Mouse (Mus musculus) midbrain, postnatal 0 days (tissue): ENCODE results near the gene Stab2. TPM values are rescaled to one million over a fixed set of nuclear protein-coding genes. Genes with fewer than 3 reads are reported as not detected.

ENCODE experiments used
- ATAC-seq: fragments of 200-750 bp; cut with Nextera tagmentation; 2 replicates; pipeline ENCODE4 v1.8.0; 2017; ENCODE audit warnings: moderate number of reproducible peaks, mild to moderate bottlenecking, moderate TSS enrichment, moderate library complexity; ENCODE audit not compliant: low FRiP score
- DNase-seq: peaks from one replicate; pipeline ENCODE4 v3.0.0-alpha.2; 2015; ENCODE audit warnings: low spot score
- H3K27ac ChIP-seq: fragments of 300-500 bp; sonication (generic); 2 replicates; pipeline ENCODE4 v1.5.1; 2014; ENCODE audit warnings: low read depth, mild to moderate bottlenecking, low read length, mixed read lengths
- H3K27me3 ChIP-seq: fragments of 300-500 bp; sonication (generic); 2 replicates; pipeline ENCODE4 v1.6.1; 2014; ENCODE audit warnings: low read length, control low read depth, mixed read lengths; ENCODE audit not compliant: insufficient read depth
- H3K36me3 ChIP-seq: fragments of 300-500 bp; sonication (generic); 2 replicates; pipeline ENCODE4 v1.6.1; 2014; ENCODE audit warnings: low read length, control low read depth, mixed read lengths; ENCODE audit not compliant: insufficient read depth
- H3K4me1 ChIP-seq: fragments of 300-500 bp; sonication (generic); 2 replicates; pipeline ENCODE4 v1.6.1; 2014; ENCODE audit warnings: mild to moderate bottlenecking, control low read depth, antibody characterized with exemption, low read length, mixed read lengths; ENCODE audit not compliant: insufficient read depth
- H3K4me2 ChIP-seq: fragments of 300-500 bp; sonication (generic); 2 replicates; pipeline ENCODE4 v1.6.1; 2014; ENCODE audit warnings: low read depth, mild to moderate bottlenecking, low read length, mixed read lengths; ENCODE audit not compliant: poor library complexity, severe bottlenecking
- H3K4me3 ChIP-seq: fragments of 300-500 bp; sonication (generic); 2 replicates; pipeline ENCODE4 v1.5.1; 2014; ENCODE audit warnings: low read depth, mild to moderate bottlenecking, low read length, moderate library complexity
- H3K9ac ChIP-seq: fragments of 300-500 bp; sonication (generic); replicated peaks from 2 replicates; pipeline ENCODE4 v1.6.1; 2014; ENCODE audit warnings: mild to moderate bottlenecking, low read length, moderate library complexity, mixed read lengths; ENCODE audit not compliant: poor library complexity, severe bottlenecking
- H3K9me3 ChIP-seq: fragments of 300-500 bp; sonication (generic); 2 replicates; pipeline ENCODE4 v1.6.1; 2016; ENCODE audit warnings: low read length, control low read depth
- CTCF ChIP-seq: IDR thresholded peaks from 2 replicates; pipeline ENCODE4 v1.5.1; 2016; ENCODE audit warnings: antibody characterized with exemption, mild to moderate bottlenecking
- WGBS: fragments of 180-500 bp; shearing (Covaris S2); extraction: QIAGEN DNeasy Blood & Tissue Kit; methylation state at CpG from one replicate; pipeline ENCODE4 v1.1.7; 2014; 5-methylcytosine and 5-hydroxymethylcytosine counted together
- polyA plus RNA-seq: library from polyadenylated mRNA; unstranded; fragments of >200 nt; fragmentation: Nextera tagmentation; extraction: Ambion mirVana; gene quantifications from 2 replicates; pipeline ENCODE4 v1.2.1, GENCODE M21; 2015
- total RNA-seq: library from RNA; depleted of rRNA; stranded (reverse); fragments of >200 nt; gene quantifications from 2 replicates; pipeline ENCODE4 v1.2.3, GENCODE M21; 2014

Stab2 gene
- total and polyA plus RNA-seq, 2 experiments from 2014 or later = 0.05 to 0.41 TPM

GRCm38 (mm10) chr10:86828221-86829135 is 179.3 kb downstream of the Stab2 start:
- Histone ChIP-seq H3K4me3 (no peak overlapping the region), H3K9me3 (no peaks in the 10 kb centered on the region), H3K4me1 (no peaks in the 10 kb centered on the region), H3K9ac (no peak overlapping the region), H3K4me2 (no peak overlapping the region), H3K27me3 (no peaks in the 10 kb centered on the region), H3K36me3 (peaks cover 37% of the 10 kb centered on the region), H3K27ac (no peak overlapping the region)
- DNase-seq (no peak), ATAC-seq (no peak)
- 88% methylated on average over 15 of the region's 15 CpGs for WGBS
- no peak for TF ChIP-seq CTCF

GRCm38 (mm10) chr10:86826929-86827328 is 180.9 kb downstream of the Stab2 start:
- no peak overlapping the region for H3K9ac ChIP-seq
- no peak for TF ChIP-seq CTCF

GRCm38 (mm10) chr10:86825871-86826522 is 181.8 kb downstream of the Stab2 start:
- H3K4me1 ChIP-seq = no peaks in the 10 kb centered on the region
- no peaks in the 10 kb centered on the region for H3K27me3 ChIP-seq
- no peak overlapping the region for H3K4me2 ChIP-seq
- 90% methylated on average over 10 of the region's 10 CpGs for WGBS
- H3K27ac ChIP-seq = no peak overlapping the region
- no peak overlapping the region for H3K9ac ChIP-seq
- peaks cover 46% of the 10 kb centered on the region for H3K36me3 ChIP-seq
- no peaks in the 10 kb centered on the region for H3K9me3 ChIP-seq
- no peak overlapping the region for H3K4me3 ChIP-seq
- DNase-seq (no peak), ATAC-seq (no peak)
- no peak for TF ChIP-seq CTCF

More at GRCm38 (mm10) chr10:86826929-86827328, 180.9 kb downstream of the Stab2 start:
- no peaks in the 10 kb centered on the region for H3K4me1 ChIP-seq
- H3K9me3 ChIP-seq = no peaks in the 10 kb centered on the region
- peaks cover 41% of the 10 kb centered on the region for H3K36me3 ChIP-seq
- 80% methylated on average over 3 of the region's 3 CpGs for WGBS
- H3K4me2 ChIP-seq = no peak overlapping the region
- H3K4me3 ChIP-seq = no peak overlapping the region
- DNase-seq (no peak), ATAC-seq (no peak)
- H3K27ac ChIP-seq = no peak overlapping the region
- H3K27me3 ChIP-seq = no peaks in the 10 kb centered on the region

- Histone ChIP-seq H3K9ac (no peak overlapping the region), H3K36me3 (peaks cover 46% of the 10 kb centered on the region), H3K4me2 (no peak overlapping the region), H3K9me3 (no peaks in the 10 kb centered on the region), H3K27me3 (no peaks in the 10 kb centered on the region), H3K4me3 (no peak overlapping the region), H3K27ac (no peak overlapping the region), H3K4me1 (no peaks in the 10 kb centered on the region)
- no peak for TF ChIP-seq CTCF
- 91% methylated on average over 14 of the region's 14 CpGs for WGBS
- no peak for DNase-seq
- no peak for ATAC-seq
Measured at GRCm38 (mm10) chr10:86824871-86825270, 183.0 kb downstream of the Stab2 start.

GRCm38 (mm10) chr10:86824093-86824492 is 183.7 kb downstream of the Stab2 start:
- no peak overlapping the region for H3K27ac ChIP-seq
- H3K9me3 ChIP-seq = no peaks in the 10 kb centered on the region
- DNase-seq (no peak), ATAC-seq (no peak)
- H3K4me2 ChIP-seq = no peak overlapping the region
- H3K4me1 ChIP-seq = no peaks in the 10 kb centered on the region
- TF ChIP-seq CTCF = peak; percentile 10; the same call in 1 of the 2 replicates
- 90% methylated on average over 6 of the region's 6 CpGs for WGBS
- peaks cover 45% of the 10 kb centered on the region for H3K36me3 ChIP-seq
- no peak overlapping the region for H3K4me3 ChIP-seq
- H3K9ac ChIP-seq = no peak overlapping the region
- H3K27me3 ChIP-seq = no peaks in the 10 kb centered on the region

- no peaks in the 10 kb centered on the region for H3K27me3 ChIP-seq
- ATAC-seq = no peak
- WGBS = 87% methylated on average over 7 of the region's 7 CpGs
Measured at GRCm38 (mm10) chr10:86821014-86821413, 186.8 kb downstream of the Stab2 start.

More at GRCm38 (mm10) chr10:86821014-86821413, 186.8 kb downstream of the Stab2 start:
- DNase-seq = no peak
- Histone ChIP-seq H3K9ac (no peak overlapping the region), H3K9me3 (no peaks in the 10 kb centered on the region), H3K4me2 (no peak overlapping the region), H3K27ac (no peak overlapping the region), H3K36me3 (peaks cover 33% of the 10 kb centered on the region), H3K4me1 (no peaks in the 10 kb centered on the region), H3K4me3 (no peak overlapping the region)
- no peak for TF ChIP-seq CTCF
